Mouse (Mus musculus) intestine, embryonic 15.5 days (tissue): ENCODE results near the gene Topbp1. TPM values are rescaled to one million over a fixed set of nuclear protein-coding genes. Genes with fewer than 3 reads are reported as not detected.

Source experiments
- ATAC-seq: fragments of 200-750 bp; cut with Nextera tagmentation; 2 replicates; pipeline ENCODE4 v1.8.0; 2017; ENCODE audit warnings: moderate TSS enrichment, moderate library complexity
- H3K27ac ChIP-seq: fragments of 300-500 bp; sonication (generic); 2 replicates; pipeline ENCODE4 v1.5.1; 2015; ENCODE audit warnings: mild to moderate bottlenecking, inconsistent platforms
- H3K27me3 ChIP-seq: fragments of 300-500 bp; sonication (generic); replicated peaks from 2 replicates; pipeline ENCODE4 v1.6.1; 2015; ENCODE audit warnings: inconsistent platforms
- H3K36me3 ChIP-seq: fragments of 300-500 bp; sonication (generic); 2 replicates; pipeline ENCODE4 v1.6.1; 2015; ENCODE audit warnings: inconsistent platforms
- H3K4me1 ChIP-seq: fragments of 300-500 bp; sonication (generic); replicated peaks from 2 replicates; pipeline ENCODE4 v1.6.1; 2015; ENCODE audit warnings: inconsistent platforms
- H3K4me2 ChIP-seq: fragments of 300-500 bp; sonication (generic); replicated peaks from 2 replicates; pipeline ENCODE4 v1.6.1; 2015; ENCODE audit warnings: mild to moderate bottlenecking, inconsistent platforms
- H3K4me3 ChIP-seq: fragments of 300-500 bp; sonication (generic); replicated peaks from 2 replicates; pipeline ENCODE4 v1.5.1; 2015; ENCODE audit warnings: inconsistent platforms
- H3K9ac ChIP-seq: fragments of 300-500 bp; sonication (generic); 2 replicates; pipeline ENCODE4 v1.6.1; 2015; ENCODE audit warnings: inconsistent platforms
- H3K9me3 ChIP-seq: fragments of 300-500 bp; sonication (generic); 2 replicates; pipeline ENCODE4 v1.6.1; 2016; ENCODE audit warnings: inconsistent platforms
- WGBS: fragments of 180-500 bp; shearing (Covaris S2); methylation state at CpG from one replicate; pipeline ENCODE4 v1.1.7; 2015; 5-methylcytosine and 5-hydroxymethylcytosine counted together
- polyA plus RNA-seq: library from polyadenylated mRNA; unstranded; fragments of >200 nt; fragmentation: Nextera tagmentation; extraction: Ambion mirVana; gene quantifications from 2 replicates; pipeline ENCODE4 v1.2.1, GENCODE M21; 2015

Topbp1 gene
- polyA plus RNA-seq, result 55.4 and 62.3 TPM in 2 replicates

DNA sequence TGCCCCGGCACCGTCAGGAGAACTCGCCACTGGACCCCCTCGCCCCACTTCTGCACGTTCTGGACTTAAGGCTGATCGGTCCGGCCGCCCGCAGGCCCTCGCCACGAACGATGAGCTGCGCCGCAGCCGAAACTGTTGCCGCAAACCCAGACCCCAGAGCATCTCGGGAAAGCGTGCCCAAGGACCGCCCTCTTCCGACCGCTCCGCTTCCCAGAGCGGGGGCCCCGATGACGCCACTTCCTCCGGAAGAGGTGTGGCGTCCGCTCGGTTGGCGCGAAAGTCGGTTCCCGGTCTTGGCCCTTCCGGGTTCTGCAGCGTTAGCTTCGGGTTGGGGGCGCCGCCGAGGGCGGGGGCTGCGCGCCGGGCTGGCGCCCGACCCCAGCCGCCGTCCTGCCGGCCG, at the start of gene Topbp1, which contains the start of gene 1300017J02Rik:
Gene Topbp1 (plus strand): TSS at position 289 of the 400 bp plus-strand sequence.
Gene 1300017J02Rik (minus strand): TSS at position 156 of the 400 bp plus-strand sequence.
- peak; percentile 99 for ATAC-seq

DNA sequence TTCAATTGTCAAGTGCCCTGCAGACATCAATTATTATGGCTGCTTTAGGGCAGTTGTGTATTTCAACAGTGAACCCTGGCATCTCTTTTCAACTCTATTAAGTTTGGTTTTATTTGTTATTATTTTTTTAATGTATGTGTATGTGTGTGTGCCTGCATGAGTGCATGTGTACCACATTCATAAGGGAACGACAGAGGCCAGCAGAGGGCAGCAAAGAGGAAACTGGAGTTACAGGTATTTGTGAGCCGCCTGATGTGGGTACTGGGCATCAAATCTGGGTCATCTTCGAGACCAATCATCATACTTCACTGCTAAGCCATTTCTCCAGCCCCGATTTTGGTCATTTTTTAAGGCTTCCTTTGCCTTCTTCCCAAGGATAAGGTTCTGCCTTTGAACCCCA, 39.2 kb upstream of the Topbp1 start:
- Histone ChIP-seq H3K9me3 (no peaks in the 10 kb centered on the region), H3K27ac (no peak overlapping the region), H3K4me1 (no peaks in the 10 kb centered on the region), H3K27me3 (no peaks in the 10 kb centered on the region), H3K9ac (no peak overlapping the region), H3K4me3 (no peak overlapping the region), H3K36me3 (no peaks in the 10 kb centered on the region), H3K4me2 (no peak overlapping the region)
- WGBS, result 91% methylated on average over 4 of the region's 4 CpGs
- no peak for ATAC-seq

More for the DNA sequence above, at the start of gene Topbp1, which contains the start of gene 1300017J02Rik:
- peak within 1 kb of the TSS; percentile 89 for H3K4me3 ChIP-seq
- peak within 1 kb of the TSS; percentile 72 for H3K4me2 ChIP-seq
- under 1% methylated on average over 49 of the region's 49 CpGs for WGBS
- peak within 1 kb of the TSS; percentile 86 for H3K9ac ChIP-seq
- H3K27ac ChIP-seq, result peak within 1 kb of the TSS; percentile 78
- H3K27me3 ChIP-seq, result no peaks in the 10 kb centered on the region
- no peaks in the 10 kb centered on the region for H3K9me3 ChIP-seq
- peaks cover 3% of the 10 kb centered on the region; the same call in 1 of the 2 replicates for H3K4me1 ChIP-seq
- H3K36me3 ChIP-seq, result peaks cover 12% of the 10 kb centered on the region; the same call in 1 of the 2 replicates

DNA sequence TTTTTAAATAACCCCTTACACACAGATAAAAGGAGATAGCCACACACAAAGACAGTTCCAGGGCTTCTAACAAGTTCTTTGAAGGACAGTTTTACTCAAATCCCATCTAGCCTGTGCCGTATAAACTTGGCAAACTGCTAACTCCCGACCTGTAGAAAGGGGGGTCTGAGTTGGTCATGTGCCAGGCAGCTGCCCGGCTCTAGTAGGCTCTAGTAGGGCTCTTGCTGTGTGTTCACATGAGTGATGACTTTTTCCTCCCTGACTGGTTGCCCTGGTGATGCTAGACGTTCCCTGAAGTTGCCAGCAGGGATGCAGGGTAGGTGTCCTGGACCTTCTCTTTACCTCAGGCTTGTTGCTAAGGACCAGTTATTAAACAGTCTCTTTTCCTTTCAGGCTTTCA, 33.9 kb upstream of the Topbp1 start:
- no peak overlapping the region for H3K4me3 ChIP-seq
- 0 out of 2 replicates have a peak, but pooled peaks cover 3% of the 10 kb centered on the region for H3K4me1 ChIP-seq
- no peak overlapping the region for H3K4me2 ChIP-seq
- H3K27me3 ChIP-seq, result no peaks in the 10 kb centered on the region
- H3K9me3 ChIP-seq, result no peaks in the 10 kb centered on the region
- WGBS, result 12% methylated on average over 4 of the region's 4 CpGs
- no peak overlapping the region for H3K9ac ChIP-seq
- no peak overlapping the region for H3K27ac ChIP-seq
- H3K36me3 ChIP-seq, result no peaks in the 10 kb centered on the region
- no peak for ATAC-seq

DNA sequence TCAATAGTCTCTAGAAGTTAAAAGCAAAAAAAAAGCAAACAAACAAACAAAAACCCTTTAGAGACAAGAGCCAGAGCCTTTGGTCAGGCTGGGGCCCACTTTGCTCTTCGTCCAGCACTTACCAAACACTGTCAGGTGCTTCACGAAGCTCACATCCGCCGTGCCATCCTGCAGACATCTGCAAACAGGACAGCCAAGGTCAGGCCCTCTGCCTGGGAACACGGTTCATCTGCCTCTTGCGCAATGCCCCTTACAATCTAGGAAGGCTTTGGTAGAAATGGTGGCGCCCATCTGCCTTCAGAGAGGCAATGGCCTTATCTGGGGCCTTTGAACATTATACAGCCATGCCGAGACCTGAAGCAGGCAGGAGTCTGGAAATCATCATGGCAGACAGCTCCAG, 30.2 kb upstream of the Topbp1 start:
- 61% methylated on average over 8 of the region's 8 CpGs for WGBS

DNA sequence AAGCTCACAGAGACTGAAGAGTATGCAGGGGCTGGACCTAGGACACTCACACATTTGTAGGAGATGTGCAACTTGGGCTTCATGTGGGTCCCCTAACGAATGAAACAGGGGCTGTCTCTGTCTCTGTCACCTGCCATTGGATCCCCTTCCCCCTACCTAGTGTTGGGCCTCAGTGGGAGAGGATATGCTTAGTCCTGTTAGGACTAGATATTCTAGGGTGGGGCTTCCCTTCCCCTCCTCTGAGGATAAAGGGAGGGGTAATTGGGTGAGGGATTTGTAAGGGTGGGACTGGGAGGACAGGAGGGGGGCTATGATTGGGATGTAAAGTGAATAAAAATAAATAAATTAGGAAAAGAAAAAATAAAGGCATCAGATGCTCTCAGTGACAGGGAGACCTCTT, 29.3 kb upstream of the Topbp1 start:
- no peaks in the 10 kb centered on the region for H3K36me3 ChIP-seq
- 0 out of 2 replicates have a peak, but pooled peaks cover 3% of the 10 kb centered on the region for H3K4me1 ChIP-seq
- H3K27ac ChIP-seq, result no peak overlapping the region
- H3K9ac ChIP-seq, result no peak overlapping the region
- 64% methylated on average over 1 of the region's 1 CpGs for WGBS
- ATAC-seq, result no peak
- no peak overlapping the region for H3K4me2 ChIP-seq
- H3K4me3 ChIP-seq, result no peak overlapping the region
- H3K27me3 ChIP-seq, result no peaks in the 10 kb centered on the region
- H3K9me3 ChIP-seq, result no peaks in the 10 kb centered on the region

More for the DNA sequence above, 30.2 kb upstream of the Topbp1 start:
- Histone ChIP-seq H3K9me3 (no peaks in the 10 kb centered on the region), H3K27ac (no peak overlapping the region), H3K27me3 (no peaks in the 10 kb centered on the region), H3K4me1 (0 out of 2 replicates have a peak, but pooled peaks cover 3% of the 10 kb centered on the region), H3K9ac (no peak overlapping the region), H3K36me3 (no peaks in the 10 kb centered on the region), H3K4me3 (no peak overlapping the region), H3K4me2 (no peak overlapping the region)
- no peak for ATAC-seq

DNA sequence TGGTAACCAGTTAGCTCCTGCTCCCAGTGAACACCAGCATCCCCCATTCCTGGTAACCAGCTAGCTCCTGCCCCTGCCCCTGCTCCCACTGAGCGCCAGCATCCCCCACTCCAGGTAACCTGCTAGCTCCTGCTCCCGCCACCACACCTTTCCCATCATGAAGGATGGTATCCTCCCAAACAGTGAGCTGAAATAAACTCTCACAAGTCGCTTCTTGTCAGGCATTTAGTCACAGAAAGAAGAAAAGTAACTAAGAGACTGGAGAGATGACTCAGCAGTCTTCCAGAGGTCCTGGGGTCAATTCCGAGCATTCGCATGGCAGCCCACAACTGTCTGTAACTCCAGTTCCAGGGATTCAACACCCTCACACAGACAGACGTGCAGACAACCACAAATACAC, 28.1 kb upstream of the Topbp1 start:
- Histone ChIP-seq H3K4me2 (no peak overlapping the region), H3K27me3 (no peaks in the 10 kb centered on the region), H3K4me1 (0 out of 2 replicates have a peak, but pooled peaks cover 3% of the 10 kb centered on the region), H3K27ac (no peak overlapping the region), H3K9ac (no peak overlapping the region), H3K36me3 (no peaks in the 10 kb centered on the region), H3K9me3 (no peaks in the 10 kb centered on the region), H3K4me3 (no peak overlapping the region)
- no peak for ATAC-seq
- 81% methylated on average over 6 of the region's 6 CpGs for WGBS

DNA sequence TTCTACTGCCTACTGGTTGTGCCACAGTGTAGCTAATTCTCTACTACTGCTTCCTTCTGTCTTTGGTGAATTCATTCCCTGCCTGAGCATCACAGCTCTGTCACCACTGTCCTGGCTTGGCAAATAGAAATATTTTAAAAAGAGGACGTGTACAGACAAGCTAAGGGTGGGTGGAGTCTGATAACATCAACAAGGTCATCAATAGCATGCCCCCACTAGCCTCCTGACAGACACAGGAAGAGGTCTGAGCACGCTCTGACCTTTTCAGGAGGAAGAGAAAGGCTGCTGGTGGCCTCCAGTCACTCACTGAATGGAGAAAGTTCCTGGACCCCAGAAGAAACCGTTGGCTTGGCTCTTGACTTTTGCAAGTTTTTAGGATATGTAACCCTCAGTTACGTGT, 18.6 kb upstream of the Topbp1 start:
- H3K27me3 ChIP-seq, result no peaks in the 10 kb centered on the region
- no peak overlapping the region for H3K27ac ChIP-seq
- no peaks in the 10 kb centered on the region for H3K36me3 ChIP-seq
- WGBS, result 51% methylated on average over 4 of the region's 4 CpGs
- no peak overlapping the region for H3K4me2 ChIP-seq
- no peak overlapping the region for H3K4me3 ChIP-seq
- no peak overlapping the region for H3K9ac ChIP-seq
- ATAC-seq, result no peak
- no peaks in the 10 kb centered on the region for H3K9me3 ChIP-seq
- H3K4me1 ChIP-seq, result no peaks in the 10 kb centered on the region

DNA sequence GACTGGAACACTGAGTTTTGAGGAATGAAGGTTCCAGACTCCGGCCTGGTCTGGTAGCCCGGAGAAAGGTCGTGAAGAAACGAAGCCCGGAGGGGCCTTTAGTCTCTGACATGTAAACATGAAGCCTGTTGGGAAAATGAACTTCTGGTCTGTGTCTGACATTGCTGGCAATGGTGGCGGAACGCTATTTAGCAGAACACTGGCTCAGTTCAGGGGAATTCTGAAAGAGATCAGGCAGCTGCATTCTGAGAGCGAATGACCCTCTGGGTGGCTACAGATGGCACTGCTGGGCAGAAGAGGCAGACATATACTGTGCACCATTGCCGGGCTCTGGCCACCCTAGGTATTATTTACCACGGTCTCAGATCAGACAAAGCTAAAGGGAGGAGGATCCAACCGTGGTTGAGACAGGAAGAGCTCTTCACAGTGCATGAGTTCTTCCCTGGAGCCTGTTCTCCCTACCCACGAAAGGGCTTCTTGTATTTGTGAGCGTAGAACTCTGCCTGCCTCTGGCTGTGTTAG, 18.1 kb upstream of the Topbp1 start:
- H3K4me1 ChIP-seq, result no peaks in the 10 kb centered on the region
- no peaks in the 10 kb centered on the region for H3K27me3 ChIP-seq
- no peak overlapping the region for H3K4me2 ChIP-seq
- H3K4me3 ChIP-seq, result no peak overlapping the region
- no peak overlapping the region for H3K27ac ChIP-seq
- no peak for ATAC-seq
- no peak overlapping the region for H3K9ac ChIP-seq
- H3K36me3 ChIP-seq, result no peaks in the 10 kb centered on the region
- H3K9me3 ChIP-seq, result no peaks in the 10 kb centered on the region
- WGBS, result 55% methylated on average over 13 of the region's 13 CpGs

DNA sequence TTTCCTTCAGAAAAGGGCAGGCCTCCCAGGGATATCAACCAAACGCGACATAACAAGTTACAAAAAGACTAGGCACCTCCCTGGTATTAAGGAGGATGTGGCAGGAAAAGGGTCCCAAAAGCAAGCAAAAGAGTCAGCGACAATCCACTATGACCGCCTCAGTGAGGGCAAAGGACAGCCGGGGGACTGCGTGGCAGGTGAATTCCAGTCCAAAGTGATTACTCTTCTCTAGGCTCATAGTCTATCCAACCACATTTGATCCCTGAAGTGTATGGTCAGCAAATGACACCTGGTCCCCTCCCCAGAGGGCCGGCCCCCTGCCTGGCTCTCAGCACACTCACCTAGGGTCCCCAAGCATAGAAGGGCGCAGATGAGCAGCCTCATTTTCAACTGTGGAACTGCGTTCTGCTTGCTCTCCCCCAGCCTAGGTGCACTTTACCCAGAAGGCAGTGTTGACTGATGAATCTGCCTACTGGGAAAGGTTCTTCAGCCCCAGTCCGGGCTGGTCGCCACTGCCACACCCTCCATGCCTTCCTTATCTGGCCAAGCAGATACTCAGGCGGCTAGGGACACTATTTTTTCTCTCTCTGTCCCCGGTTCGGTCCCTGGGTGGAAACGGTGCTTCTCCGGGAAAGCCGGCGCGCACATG, 17.1 kb upstream of the Topbp1 start:
- ATAC-seq, result peak; percentile 87
- WGBS, result 77% methylated on average over 19 of the region's 19 CpGs
- Histone ChIP-seq H3K4me2 (no peak overlapping the region), H3K36me3 (no peaks in the 10 kb centered on the region), H3K9me3 (no peaks in the 10 kb centered on the region), H3K4me1 (no peaks in the 10 kb centered on the region), H3K4me3 (no peak overlapping the region), H3K27ac (no peak overlapping the region), H3K27me3 (no peaks in the 10 kb centered on the region), H3K9ac (no peak overlapping the region)

DNA sequence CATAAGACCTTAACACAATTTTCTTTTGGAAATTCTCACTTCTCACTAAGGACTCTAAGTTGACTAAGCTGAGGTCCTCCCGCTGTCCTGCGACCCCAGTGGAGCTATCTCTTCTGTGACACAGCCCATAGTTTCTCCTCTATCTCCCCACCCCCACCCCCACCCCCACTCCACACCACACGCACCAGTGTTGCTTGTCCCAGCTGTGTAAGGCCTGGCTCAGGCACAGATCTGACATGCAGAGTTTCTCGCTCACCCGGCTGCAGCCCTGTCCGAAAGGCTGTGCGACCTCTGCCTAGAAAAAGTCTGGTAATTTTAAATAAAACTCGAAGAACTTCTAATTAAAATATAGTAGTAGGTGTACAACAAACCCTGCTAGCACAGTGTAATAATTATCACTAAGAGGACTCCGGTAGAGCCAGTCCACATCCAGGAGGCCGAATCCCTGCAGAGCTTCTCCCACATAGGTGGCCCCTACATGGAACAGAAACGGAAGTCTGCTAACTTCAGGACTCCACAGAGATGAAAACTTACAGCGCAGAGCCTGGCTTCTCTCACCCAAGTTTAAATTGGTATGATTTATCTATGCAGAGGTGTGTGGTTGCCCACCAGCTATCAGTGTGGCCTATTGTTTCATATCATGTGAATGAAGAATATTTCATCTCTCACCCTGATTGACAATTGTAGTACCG, 16.4 kb upstream of the Topbp1 start:
- Histone ChIP-seq H3K36me3 (no peaks in the 10 kb centered on the region), H3K27ac (no peak overlapping the region), H3K27me3 (no peaks in the 10 kb centered on the region), H3K4me2 (no peak overlapping the region), H3K4me1 (no peaks in the 10 kb centered on the region), H3K9me3 (no peaks in the 10 kb centered on the region), H3K4me3 (no peak overlapping the region), H3K9ac (no peak overlapping the region)
- ATAC-seq, result peak; percentile 63; the same call in 1 of the 2 replicates
- WGBS, result 77% methylated on average over 13 of the region's 13 CpGs

DNA sequence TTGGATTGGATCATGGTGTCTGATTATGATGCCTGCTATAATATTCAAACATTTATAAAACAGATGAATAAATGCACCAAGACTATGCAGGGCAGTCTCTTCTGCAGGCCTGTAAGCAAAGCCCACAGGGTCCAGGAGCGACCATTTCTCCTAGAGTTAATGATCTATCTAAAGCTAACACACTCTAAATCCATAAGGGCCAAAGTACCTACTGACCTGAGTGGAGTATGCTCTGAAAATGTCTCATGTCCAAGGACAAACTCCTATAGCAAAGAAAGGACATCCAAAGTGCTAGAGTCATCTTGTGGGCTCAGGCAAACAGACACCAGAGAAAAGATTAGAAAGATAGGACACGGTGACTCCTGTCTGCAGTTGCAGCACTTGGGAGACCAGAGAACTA, 10.5 kb upstream of the Topbp1 start:
- H3K9ac ChIP-seq, result no peak overlapping the region
- H3K27ac ChIP-seq, result no peak overlapping the region
- no peaks in the 10 kb centered on the region for H3K4me1 ChIP-seq
- no peaks in the 10 kb centered on the region for H3K36me3 ChIP-seq
- H3K27me3 ChIP-seq, result no peaks in the 10 kb centered on the region
- no peak overlapping the region for H3K4me2 ChIP-seq
- no peak overlapping the region for H3K4me3 ChIP-seq
- H3K9me3 ChIP-seq, result no peaks in the 10 kb centered on the region
- 60% methylated on average over 2 of the region's 2 CpGs for WGBS
- peak; percentile 78 for ATAC-seq

DNA sequence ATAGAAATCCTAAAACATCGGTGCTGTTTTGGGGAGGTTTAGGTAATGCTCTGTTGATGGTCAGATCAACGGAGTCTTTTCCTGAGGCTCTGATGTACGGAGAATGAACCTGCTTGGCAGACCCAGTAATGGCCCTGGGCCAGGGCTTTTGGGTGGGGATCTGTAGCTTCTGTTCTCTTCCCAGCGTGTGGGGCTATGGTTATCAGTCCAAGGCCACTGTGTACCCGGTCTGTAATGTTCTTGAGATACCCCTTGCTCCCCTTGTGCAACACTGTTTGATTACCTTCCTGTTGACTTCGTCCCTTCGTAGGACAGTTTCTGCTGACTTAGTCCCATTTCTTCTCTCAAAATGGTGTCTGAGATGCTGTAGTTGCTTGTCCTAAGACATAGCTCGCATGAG, 3.9 kb upstream of the Topbp1 start:
- Histone ChIP-seq H3K27me3 (no peaks in the 10 kb centered on the region), H3K9me3 (no peaks in the 10 kb centered on the region), H3K4me3 (no peak overlapping the region), H3K4me1 (no peaks in the 10 kb centered on the region), H3K36me3 (no peaks in the 10 kb centered on the region), H3K27ac (no peak overlapping the region), H3K9ac (no peak overlapping the region), H3K4me2 (no peak overlapping the region)
- ATAC-seq, result no peak
- WGBS, result 86% methylated on average over 8 of the region's 8 CpGs
